ENCODE assay signal across 8 mouse cellular contexts in the genomic region with DNA sequence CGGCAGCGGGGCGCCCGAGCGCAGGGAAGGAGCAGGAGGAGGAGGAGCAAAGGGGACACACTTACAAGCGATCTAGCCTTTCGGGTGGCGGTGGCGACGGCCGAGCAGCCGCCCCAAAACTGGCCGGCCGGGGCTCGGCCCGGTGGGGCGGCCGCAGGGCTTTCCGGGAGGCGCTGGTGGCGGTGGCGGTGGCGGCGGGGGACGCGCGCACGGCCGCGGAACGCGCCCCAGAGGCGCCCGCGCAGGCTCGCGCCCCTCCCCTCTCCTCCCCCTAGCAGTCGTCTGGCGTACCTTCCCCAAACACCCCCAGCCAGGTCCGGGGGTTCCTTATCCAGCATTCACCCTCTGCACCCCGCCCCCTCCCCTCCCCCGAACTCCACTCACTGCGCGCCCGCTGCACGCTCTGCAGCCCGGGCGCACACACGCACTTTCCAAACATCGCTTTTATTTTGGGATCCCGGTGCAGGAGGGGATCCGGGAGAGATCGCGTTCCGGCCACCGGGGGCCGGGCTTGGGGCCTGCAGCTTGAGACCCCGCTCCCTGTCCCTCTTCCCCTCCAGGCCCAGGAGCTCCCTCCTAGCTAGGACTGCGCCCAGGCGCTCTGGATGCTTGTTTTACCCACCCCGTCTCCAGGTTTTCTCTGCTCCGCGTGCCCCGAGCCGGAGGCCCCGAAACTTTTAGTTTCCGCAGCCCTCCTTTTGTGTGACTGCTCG. TPM values are rescaled to one million over a fixed set of nuclear protein-coding genes. Genes with fewer than 3 reads are reported as not detected.
A peak's percentile ranks its signal among the peaks of the same experiment; 100 is the strongest.
DNase-seq lines count a peak whose midpoint lies in the region; ATAC-seq and TF ChIP-seq lines count a peak whose summit lies in the region.

No protein-coding gene starts in this region.

- peaks cover 10% of the 10 kb centered on the region for H3K4me1 ChIP-seq in spleen, adult 2 months (ENCODE audit: control insufficient read depth, insufficient read depth, insufficient read length)
- peaks cover 30% of the 10 kb centered on the region for H3K4me1 ChIP-seq in embryonic facial prominence, embryonic 13.5 days
- H3K4me1 ChIP-seq in heart, embryonic 11.5 days (ENCODE audit: control insufficient read depth, insufficient read depth, low read length), result peaks cover 11% of the 10 kb centered on the region
- peaks cover 5% of the 10 kb centered on the region; the same call in 1 of the 2 replicates for H3K4me1 ChIP-seq in kidney, embryonic 14.5 days (ENCODE audit: control insufficient read depth, insufficient read depth, low read length)
- no peaks in the 10 kb centered on the region; a peak in 1 of 4 replicates for H3K4me1 ChIP-seq in liver, embryonic 14.5 days (replicated peaks; ENCODE audit: control insufficient read depth in 2 of 2, insufficient read depth in 2 of 2, low read length in 1 of 2)
- H3K4me1 ChIP-seq in neural tube, embryonic 14.5 days (ENCODE audit: control insufficient read depth, insufficient read depth, low read length), result peaks cover 1% of the 10 kb centered on the region; the same call in 1 of the 2 replicates

- H3K4me2 ChIP-seq in embryonic facial prominence, embryonic 13.5 days, result peak overlapping the region; percentile 75
- peak overlapping the region; percentile 93 for H3K4me2 ChIP-seq in heart, embryonic 11.5 days
- H3K4me2 ChIP-seq in kidney, embryonic 14.5 days (replicated peaks; ENCODE audit: low read depth, low read length), result peak overlapping the region; percentile 76
- H3K4me2 ChIP-seq in liver, embryonic 14.5 days (ENCODE audit: low read depth), result peak overlapping the region; percentile 69
- H3K4me2 ChIP-seq in neural tube, embryonic 14.5 days (ENCODE audit: low read depth, low read length), result peak overlapping the region; percentile 78

- no peak for TF ChIP-seq EP300 in liver, embryonic 14.5 days (IDR thresholded peaks at IDR 0.05; ENCODE audit: low read depth)

- no peaks in the 10 kb centered on the region for H3K36me3 ChIP-seq in spleen, adult 2 months (ENCODE audit: control insufficient read depth, insufficient read depth, low read length)
- H3K36me3 ChIP-seq in embryonic facial prominence, embryonic 13.5 days, result no peaks in the 10 kb centered on the region
- H3K36me3 ChIP-seq in heart, embryonic 11.5 days (ENCODE audit: control insufficient read depth, insufficient read depth, low read length), result no peaks in the 10 kb centered on the region
- H3K36me3 ChIP-seq in kidney, embryonic 14.5 days (ENCODE audit: control insufficient read depth, insufficient read depth, low read length), result no peaks in the 10 kb centered on the region
- no peaks in the 10 kb centered on the region for H3K36me3 ChIP-seq in liver, embryonic 14.5 days (replicated peaks; ENCODE audit: control insufficient read depth, insufficient read depth, low read depth)
- no peaks in the 10 kb centered on the region for H3K36me3 ChIP-seq in neural tube, embryonic 14.5 days (ENCODE audit: control insufficient read depth, insufficient read depth, low read length)

- H3K9ac ChIP-seq in embryonic facial prominence, embryonic 13.5 days, result peak overlapping the region; percentile 100
- peak overlapping the region; percentile 91 for H3K9ac ChIP-seq in heart, embryonic 11.5 days (ENCODE audit: low read depth, low read length)
- peak overlapping the region; percentile 97 for H3K9ac ChIP-seq in kidney, embryonic 14.5 days (ENCODE audit: low read depth, low read length)
- H3K9ac ChIP-seq in liver, embryonic 14.5 days (replicated peaks), result peak overlapping the region; percentile 24; the same call in 1 of the 2 replicates
- peak overlapping the region; percentile 98 for H3K9ac ChIP-seq in neural tube, embryonic 14.5 days (replicated peaks; ENCODE audit: low read depth, low read length)

- peak; percentile 83 for ATAC-seq in embryonic facial prominence, embryonic 13.5 days (ENCODE audit: insufficient number of reproducible peaks, insufficient read depth, low FRiP score, low TSS enrichment, low read depth)
- peak; percentile 58 for ATAC-seq in heart, embryonic 11.5 days (replicated peaks; ENCODE audit: insufficient number of reproducible peaks, low FRiP score, low TSS enrichment)
- ATAC-seq in kidney, embryonic 14.5 days (ENCODE audit: low FRiP score, low TSS enrichment), result peak; percentile 74
- peak; percentile 49 for ATAC-seq in liver, embryonic 14.5 days (ENCODE audit: insufficient read depth)
- peak; percentile 69 for ATAC-seq in neural tube, embryonic 14.5 days (ENCODE audit: low read depth)

- H3K4me3 ChIP-seq in spleen, adult 2 months (ENCODE audit: extremely low read depth, insufficient read depth, insufficient read length), result peak overlapping the region; percentile 63
- H3K4me3 ChIP-seq in embryonic facial prominence, embryonic 13.5 days, result peak overlapping the region; percentile 94
- H3K4me3 ChIP-seq in heart, embryonic 11.5 days (ENCODE audit: low read depth, low read length), result peak overlapping the region; percentile 88
- H3K4me3 ChIP-seq in kidney, embryonic 14.5 days (ENCODE audit: low read length), result peak overlapping the region; percentile 84
- H3K4me3 ChIP-seq in liver, embryonic 14.5 days (ENCODE audit: insufficient read depth in 1 of 2, low read depth in 2 of 2, low read length in 2 of 2), result peak overlapping the region; percentile 59 to 62
- peak overlapping the region; percentile 93 for H3K4me3 ChIP-seq in neural tube, embryonic 14.5 days (ENCODE audit: low read depth, low read length)

- H3K27me3 ChIP-seq in spleen, adult 2 months (ENCODE audit: control insufficient read depth, insufficient read depth, low read length), result peaks cover 21% of the 10 kb centered on the region
- H3K27me3 ChIP-seq in embryonic facial prominence, embryonic 13.5 days, result 0 out of 2 replicates have a peak, but pooled peaks cover 2% of the 10 kb centered on the region
- no peaks in the 10 kb centered on the region for H3K27me3 ChIP-seq in heart, embryonic 11.5 days (ENCODE audit: control insufficient read depth, insufficient read depth, low read length)
- no peaks in the 10 kb centered on the region for H3K27me3 ChIP-seq in kidney, embryonic 14.5 days (ENCODE audit: control insufficient read depth, insufficient read depth, low read length)
- H3K27me3 ChIP-seq in liver, embryonic 14.5 days (ENCODE audit: control insufficient read depth, insufficient read depth, low read length), result peaks cover 54% of the 10 kb centered on the region
- no peaks in the 10 kb centered on the region for H3K27me3 ChIP-seq in neural tube, embryonic 14.5 days (ENCODE audit: control insufficient read depth, insufficient read depth, low read length)

- no peak for DNase-seq in spleen, adult 2 months (ENCODE audit: low read depth in 1 of 2, low spot score in 2 of 2)
- no peak for DNase-seq in spleen, adult 12 weeks (ENCODE audit: low spot score)
- DNase-seq in liver, embryonic 14.5 days (ENCODE audit: low read depth in 3 of 3, low spot score in 3 of 3), result no peak
- peak; percentile 39 to 78 for DNase-seq in urinary bladder, adult 18-20 months (ENCODE audit: low spot score in 2 of 2)

- under 1% methylated on average over 65 of the region's 68 CpGs for WGBS in spleen, adult 2 months
- WGBS in embryonic facial prominence, embryonic 13.5 days, result under 1% methylated on average over 53 of the region's 68 CpGs
- 0% methylated on average over 51 of the region's 68 CpGs for WGBS in heart, embryonic 11.5 days (ENCODE audit: insufficient replicate concordance)
- WGBS in kidney, embryonic 14.5 days, result under 1% methylated on average over 49 of the region's 68 CpGs
- WGBS in liver, embryonic 14.5 days (ENCODE audit: insufficient replicate concordance), result under 1% methylated on average over 57 of the region's 68 CpGs
- WGBS in neural tube, embryonic 14.5 days, result 0% methylated on average over 38 of the region's 68 CpGs

- TF ChIP-seq CTCF in spleen, adult 2 months (IDR thresholded peaks at IDR 0.05; ENCODE audit: extremely low read depth, insufficient read depth, insufficient read length, insufficient replicate concordance), result no peak
- no peak for TF ChIP-seq CTCF in liver, embryonic 14.5 days (IDR thresholded peaks at IDR 0.05; ENCODE audit: low read depth)

- H3K27ac ChIP-seq in spleen, adult 2 months (ENCODE audit: insufficient read depth, low read length), result peak overlapping the region; percentile 46
- H3K27ac ChIP-seq in embryonic facial prominence, embryonic 13.5 days, result peak overlapping the region; percentile 100
- H3K27ac ChIP-seq in heart, embryonic 11.5 days (ENCODE audit: low read depth, low read length), result peak overlapping the region; percentile 98
- H3K27ac ChIP-seq in kidney, embryonic 14.5 days (ENCODE audit: low read depth, low read length), result peak overlapping the region; percentile 99
- H3K27ac ChIP-seq in liver, embryonic 14.5 days, result peak overlapping the region; percentile 31; the same call in 1 of the 2 replicates
- peak overlapping the region; percentile 99 for H3K27ac ChIP-seq in neural tube, embryonic 14.5 days (ENCODE audit: low read depth, low read length)

- no peaks in the 10 kb centered on the region for H3K9me3 ChIP-seq in embryonic facial prominence, embryonic 13.5 days
- H3K9me3 ChIP-seq in heart, embryonic 11.5 days (replicated peaks; ENCODE audit: control insufficient read depth, low read length), result no peaks in the 10 kb centered on the region
- no peaks in the 10 kb centered on the region for H3K9me3 ChIP-seq in kidney, embryonic 14.5 days (ENCODE audit: control insufficient read depth, low read length)
- H3K9me3 ChIP-seq in liver, embryonic 14.5 days (ENCODE audit: control insufficient read depth, low read length), result no peaks in the 10 kb centered on the region
- H3K9me3 ChIP-seq in neural tube, embryonic 14.5 days (ENCODE audit: control insufficient read depth, low read length), result no peaks in the 10 kb centered on the region

- no peak for TF ChIP-seq POLR2A in spleen, adult 2 months (IDR thresholded peaks at IDR 0.05; ENCODE audit: low read depth, low read length)

RNA-seq across cellular contexts. Expression of a gene that starts 0.4 kb away (rescaled TPM):
- 6.6 and 10.0 TPM in 2 replicates for polyA plus RNA-seq in spleen, adult 2 months (2012; rRNA removed)
- 123 and 128 TPM in 2 replicates for polyA plus RNA-seq in embryonic facial prominence, embryonic 13.5 days (2015; fragmentation: Nextera tagmentation; extraction: Ambion mirVana)
- polyA plus RNA-seq in heart, embryonic 11.5 days (2014; fragmentation: Nextera tagmentation; extraction: Ambion mirVana), result 37.3 and 38.7 TPM in 2 replicates
- polyA plus RNA-seq in kidney, embryonic 14.5 days (2014; fragmentation: Nextera tagmentation; extraction: Ambion mirVana), result 85.3 and 105 TPM in 2 replicates
- polyA plus RNA-seq in liver, embryonic 14.5 days (2012; rRNA removed), result 3.7 and 3.8 TPM in 2 replicates
- 3.2 and 4.3 TPM in 2 replicates for polyA plus RNA-seq in liver, embryonic 14.5 days (2014; fragmentation: Nextera tagmentation; extraction: Ambion mirVana)
- 242 and 243 TPM in 2 replicates for polyA plus RNA-seq in neural tube, embryonic 14.5 days (2014; fragmentation: Nextera tagmentation; extraction: Ambion mirVana)

Comparison
In these comparisons a context has a peak if more than half of its experiments do, and no peak if none do; other contexts are left out.
1. DNase-seq: peak in urinary bladder, adult 18-20 months (2 of 2); none in spleen, adult 2 months (0 of 2), spleen, adult 12 weeks (single experiment) and liver, embryonic 14.5 days (0 of 3).
2. H3K27ac ChIP-seq: peak in every context shown above with its lines; median percentile 100 in embryonic facial prominence, embryonic 13.5 days; 99 in kidney, embryonic 14.5 days; 99 in neural tube, embryonic 14.5 days; 98 in heart, embryonic 11.5 days; 46 in spleen, adult 2 months; 31 in liver, embryonic 14.5 days.
3. H3K9ac ChIP-seq: peak in every context shown above with its lines; median percentile 100 in embryonic facial prominence, embryonic 13.5 days; 98 in neural tube, embryonic 14.5 days; 97 in kidney, embryonic 14.5 days; 91 in heart, embryonic 11.5 days; 24 in liver, embryonic 14.5 days.
4. Peak in every context shown above with its lines, with median percentiles within 50 percentile points of each other: H3K4me3 ChIP-seq, ATAC-seq and H3K4me2 ChIP-seq.